Mouse (Mus musculus): ENCODE results near the gene Ptpn11. TPM values are rescaled to one million over a fixed set of nuclear protein-coding genes. Genes with fewer than 3 reads are reported as not detected.
"Not testable (repeated sequence)": the region's sequence is repeated elsewhere in the genome, so short reads cannot be mapped to it uniquely, and the experiment has no call there.

Gene Ptpn11
- total RNA-seq, 2 experiments from 2014 or later, result 147 to 166 TPM

- DNase-seq, result no peak
- intact Hi-C loops (cut with DNase I), result no loop called here
Observed at GRCm38 (mm10) chr5:121216126-121216446, 24.9 kb upstream of the Ptpn11 start.

- DNase-seq, result peak; percentile 71 to 79
- intact Hi-C loops (cut with DNase I), result loop anchor here (1.0 kb wide), 1 partner anchor 52 kb away; no protein-coding TSS in a partner anchor
Observed at GRCm38 (mm10) chr5:121215380-121216125, 24.4 kb upstream of the Ptpn11 start.

- intact Hi-C loops (cut with DNase I), result loop anchor here (1.0 to 5.0 kb wide), 2 partner anchors 53 to 163 kb away; no protein-coding TSS in a partner anchor
- no peak for DNase-seq
Observed at GRCm38 (mm10) chr5:121214707-121215106, 23.5 kb upstream of the Ptpn11 start.

GRCm38 (mm10) chr5:121212108-121212507 is 20.9 kb upstream of the Ptpn11 start:
- intact Hi-C loops (cut with DNase I), result loop anchor here (5.0 kb wide), 1 partner anchor 165 kb away; no protein-coding TSS in a partner anchor
- no peak for DNase-seq

GRCm38 (mm10) chr5:121210601-121210924 is 19.4 kb upstream of the Ptpn11 start:
- no peak for DNase-seq
- intact Hi-C loops (cut with DNase I), result loop anchor here (5.0 kb wide), 1 partner anchor 167 kb away; no protein-coding TSS in a partner anchor

GRCm38 (mm10) chr5:121209755-121210600 is 18.8 kb upstream of the Ptpn11 start:
- intact Hi-C loops (cut with DNase I), result loop anchor here (5.0 kb wide), 1 partner anchor 167 kb away; no protein-coding TSS in a partner anchor
- no peak for DNase-seq

- intact Hi-C loops (cut with DNase I), result no loop called here
- DNase-seq, result no peak
Observed at GRCm38 (mm10) chr5:121206984-121207383, 15.8 kb upstream of the Ptpn11 start.

GRCm38 (mm10) chr5:121206540-121206939 is 15.3 kb upstream of the Ptpn11 start:
- intact Hi-C loops (cut with DNase I), result no loop called here

GRCm38 (mm10) chr5:121205537-121206130 is 14.4 kb upstream of the Ptpn11 start:
- DNase-seq; intact Hi-C loops (cut with DNase I): not testable (repeated sequence)

More at GRCm38 (mm10) chr5:121206540-121206939, 15.3 kb upstream of the Ptpn11 start:
- DNase-seq, result no peak

GRCm38 (mm10) chr5:121204132-121205089 is 13.2 kb upstream of the Ptpn11 start, which contains the start of gene Rpl6:
Rpl6 (plus strand) TSS chr5:121204481.
- intact Hi-C loops (cut with DNase I), result no loop called here
- peak; percentile 70 to 79 for DNase-seq

- intact Hi-C loops (cut with DNase I), result no loop called here
- DNase-seq, result no peak
Observed at GRCm38 (mm10) chr5:121202467-121202866, 11.3 kb upstream of the Ptpn11 start.

GRCm38 (mm10) chr5:121201739-121202138 is 10.5 kb upstream of the Ptpn11 start:
- DNase-seq, result no peak
- intact Hi-C loops (cut with DNase I), result no loop called here

- intact Hi-C loops (cut with DNase I), result no loop called here
- no peak for DNase-seq
Observed at GRCm38 (mm10) chr5:121198376-121198775, 7.2 kb upstream of the Ptpn11 start.

GRCm38 (mm10) chr5:121197337-121197736 is 6.1 kb upstream of the Ptpn11 start:
- intact Hi-C loops (cut with DNase I), result no loop called here
- no peak for DNase-seq

GRCm38 (mm10) chr5:121196764-121197163 is 5.6 kb upstream of the Ptpn11 start:
- DNase-seq, result no peak
- intact Hi-C loops (cut with DNase I), result no loop called here

- no peak for DNase-seq
- intact Hi-C loops (cut with DNase I), result no loop called here
Observed at GRCm38 (mm10) chr5:121194173-121194572, 3.0 kb upstream of the Ptpn11 start.

- intact Hi-C loops (cut with DNase I), result no loop called here
Observed at GRCm38 (mm10) chr5:121191584-121191906, 348 bp upstream of the Ptpn11 start.

GRCm38 (mm10) chr5:121190210-121190835 is 874 bp downstream of the Ptpn11 start:
- DNase-seq, result no peak
- intact Hi-C loops (cut with DNase I), result no loop called here

More at GRCm38 (mm10) chr5:121191584-121191906, 348 bp upstream of the Ptpn11 start:
- DNase-seq, result no peak

GRCm38 (mm10) chr5:121189182-121189581 is 2.0 kb downstream of the Ptpn11 start:
- intact Hi-C loops (cut with DNase I), result loop anchor here (10.0 kb wide), 1 partner anchor 234 kb away; no protein-coding TSS in a partner anchor
- no peak for DNase-seq

All from heart, postnatal 14 days (tissue).